Mouse (Mus musculus) liver, postnatal 0 days (tissue): ENCODE results near the gene Gcc1. TPM values are rescaled to one million over a fixed set of nuclear protein-coding genes. Genes with fewer than 3 reads are reported as not detected.

ENCODE experiments used
- ATAC-seq: fragments of 200-750 bp; cut with Nextera tagmentation; 2 replicates; pipeline ENCODE4 v1.8.0; 2017; ENCODE audit warnings: mild to moderate bottlenecking, moderate library complexity
- DNase-seq: peaks from one replicate; pipeline ENCODE4 v3.0.0-alpha.2; 2016
- H3K27ac ChIP-seq: fragments of 300-500 bp; sonication (generic); 2 replicates; pipeline ENCODE4 v1.5.1; 2014; ENCODE audit warnings: antibody characterized with exemption, moderate library complexity, mild to moderate bottlenecking, low read depth
- H3K27me3 ChIP-seq: fragments of 300-500 bp; sonication (generic); 2 replicates; pipeline ENCODE4 v1.6.1; 2014; ENCODE audit warnings: low read length, control low read depth, mixed read lengths; ENCODE audit not compliant: insufficient read depth
- H3K36me3 ChIP-seq: fragments of 300-500 bp; sonication (generic); replicated peaks from 2 replicates; pipeline ENCODE4 v1.6.1; 2014; ENCODE audit warnings: mild to moderate bottlenecking, control low read depth, low read length, moderate library complexity, mixed read lengths; ENCODE audit not compliant: insufficient read depth
- H3K4me1 ChIP-seq: fragments of 300-500 bp; sonication (generic); 2 replicates; pipeline ENCODE4 v1.6.1; 2014; ENCODE audit warnings: antibody characterized with exemption, mild to moderate bottlenecking, control low read depth; ENCODE audit not compliant: insufficient read depth
- H3K4me2 ChIP-seq: fragments of 300-500 bp; sonication (generic); 2 replicates; pipeline ENCODE4 v1.6.1; 2014; ENCODE audit warnings: low read depth, mild to moderate bottlenecking, low read length, moderate library complexity, mixed read lengths
- H3K4me3 ChIP-seq: fragments of 300-500 bp; sonication (generic); 2 replicates; pipeline ENCODE4 v1.5.1; 2014; ENCODE audit warnings: low read depth, low read length
- H3K9ac ChIP-seq: fragments of 300-500 bp; sonication (generic); replicated peaks from 2 replicates; pipeline ENCODE4 v1.6.1; 2014; ENCODE audit warnings: mild to moderate bottlenecking, moderate library complexity
- H3K9me3 ChIP-seq: fragments of 300-500 bp; sonication (generic); 2 replicates; pipeline ENCODE4 v1.6.1; 2016; ENCODE audit warnings: mild to moderate bottlenecking, control low read depth, low read length, mixed read lengths
- CTCF ChIP-seq: sonication (generic); IDR thresholded peaks from 2 replicates; pipeline ENCODE4 v1.5.1; 2016; ENCODE audit warnings: antibody characterized with exemption, low read depth
- EP300 ChIP-seq: IDR thresholded peaks from 2 replicates; pipeline ENCODE4 v1.6.1; 2016; ENCODE audit warnings: antibody characterized with exemption, low read depth, mild to moderate bottlenecking
- WGBS: fragments of 180-500 bp; shearing (Covaris S2); extraction: QIAGEN DNeasy Blood & Tissue Kit; methylation state at CpG from one replicate; pipeline ENCODE4 v1.1.7; 2014; ENCODE audit not compliant: insufficient replicate concordance; 5-methylcytosine and 5-hydroxymethylcytosine counted together
- polyA plus RNA-seq: library from polyadenylated mRNA; unstranded; fragments of >200 nt; fragmentation: Nextera tagmentation; extraction: Ambion mirVana; gene quantifications from 2 replicates; pipeline ENCODE4 v1.2.1, GENCODE M21; 2015

The Gcc1 gene
- polyA plus RNA-seq, 1 experiment from 2014 or later: 2.9 TPM

DNA sequence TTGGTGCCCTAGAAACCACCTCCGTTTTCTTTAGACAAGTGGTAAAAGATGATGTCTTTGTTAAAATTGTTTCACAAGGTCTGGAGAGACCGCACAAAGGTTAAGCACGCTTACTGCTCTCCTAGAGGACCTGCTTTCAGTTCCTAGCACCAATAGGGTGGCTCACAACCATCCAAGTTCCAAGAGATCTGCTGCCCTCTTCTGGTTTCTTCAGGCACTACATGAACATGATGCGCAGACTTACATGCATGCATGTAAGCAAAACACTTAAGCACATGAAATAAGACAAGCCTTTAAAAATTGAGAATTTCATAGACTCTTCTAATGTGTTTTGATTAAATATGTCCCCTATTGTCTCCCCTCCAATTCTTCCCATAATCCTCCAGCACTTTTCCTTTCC lies 28.4 kb downstream of the Gcc1 start:
- Histone ChIP-seq H3K27me3 (peaks cover 30% of the 10 kb centered on the region), H3K4me3 (no peak overlapping the region), H3K27ac (no peak overlapping the region), H3K36me3 (no peaks in the 10 kb centered on the region), H3K9me3 (peaks cover 4% of the 10 kb centered on the region; the same call in 1 of the 2 replicates), H3K4me2 (no peak overlapping the region), H3K4me1 (0 out of 2 replicates have a peak, but pooled peaks cover 3% of the 10 kb centered on the region), H3K9ac (no peak overlapping the region)
- TF ChIP-seq CTCF: peak; percentile 58
- no peak for TF ChIP-seq EP300
- DNase-seq: no peak
- WGBS: 80% methylated on average over 4 of the region's 4 CpGs
- no peak for ATAC-seq

DNA sequence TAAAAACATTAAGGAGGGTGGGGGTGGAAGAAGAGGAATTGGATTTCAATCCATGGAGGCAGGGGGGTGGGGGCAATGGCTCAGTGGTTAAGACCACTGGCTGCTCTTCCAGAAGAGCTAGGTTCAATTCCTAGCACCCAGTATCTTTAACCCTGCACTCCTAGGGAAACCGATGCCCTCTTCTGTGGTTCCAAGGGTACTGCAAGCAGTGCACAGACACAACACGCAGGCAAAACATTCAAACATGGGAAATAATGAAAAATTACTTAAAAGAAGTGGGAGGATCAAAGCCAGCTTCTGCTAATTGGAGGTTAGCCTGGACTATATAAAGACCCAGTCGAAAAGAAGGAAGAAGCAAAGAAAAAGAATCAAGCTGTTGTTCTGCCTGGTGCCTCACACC lies 29.5 kb downstream of the Gcc1 start:
- Histone ChIP-seq H3K4me2 (no peak overlapping the region), H3K27me3 (peaks cover 30% of the 10 kb centered on the region), H3K36me3 (no peaks in the 10 kb centered on the region), H3K9ac (no peak overlapping the region), H3K4me1 (0 out of 2 replicates have a peak, but pooled peaks cover 3% of the 10 kb centered on the region), H3K9me3 (peaks cover 4% of the 10 kb centered on the region; the same call in 1 of the 2 replicates), H3K27ac (no peak overlapping the region), H3K4me3 (no peak overlapping the region)
- DNase-seq: no peak
- ATAC-seq: no peak
- no peak for TF ChIP-seq EP300
- peak; percentile 26; the same call in 1 of the 2 replicates for TF ChIP-seq CTCF
- 83% methylated on average over 3 of the region's 3 CpGs for WGBS

DNA sequence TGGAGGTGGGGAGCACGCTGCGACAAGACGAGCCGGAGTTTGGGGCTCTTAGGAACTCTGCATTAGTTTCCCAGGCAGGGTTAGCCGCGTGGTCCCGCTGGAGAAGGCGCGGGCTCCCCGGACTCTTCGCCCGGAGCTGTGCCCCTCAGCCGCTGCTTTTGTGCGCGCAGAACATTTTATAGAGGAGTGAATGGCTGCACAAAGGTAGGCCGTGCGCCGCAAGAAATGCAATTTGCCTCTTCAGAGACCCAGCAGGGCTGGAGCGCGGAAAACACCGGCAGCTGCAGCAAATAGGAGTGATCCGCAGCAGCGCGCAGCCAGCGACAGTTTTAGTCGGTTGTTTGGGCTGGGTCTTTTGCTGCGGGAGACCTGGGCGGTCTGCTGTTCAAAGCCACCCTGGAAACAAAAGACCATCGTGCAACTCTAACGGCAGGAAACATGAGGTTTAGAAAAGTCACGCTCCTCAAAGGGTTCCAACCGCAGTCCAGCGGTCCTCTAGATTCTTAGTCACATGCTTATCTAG lies 30.4 kb downstream of the Gcc1 start, which contains the start of gene Zfp800:
TSS of gene Zfp800 (minus strand) at position 325 of the 523 bp plus-strand sequence.
- H3K4me3 ChIP-seq: peak within 1 kb of the TSS; percentile 47
- no peak for ATAC-seq
- no peaks in the 10 kb centered on the region for H3K36me3 ChIP-seq
- no peak for TF ChIP-seq CTCF
- no peak for TF ChIP-seq EP300
- H3K9me3 ChIP-seq: peaks cover 4% of the 10 kb centered on the region; the same call in 1 of the 2 replicates
- under 1% methylated on average over 33 of the region's 33 CpGs for WGBS
- H3K27ac ChIP-seq: no peak within 1 kb of the TSS
- 0 out of 2 replicates have a peak, but pooled peaks cover 3% of the 10 kb centered on the region for H3K4me1 ChIP-seq
- H3K4me2 ChIP-seq: peak within 1 kb of the TSS; percentile 73
- no peak for DNase-seq
- H3K9ac ChIP-seq: peak within 1 kb of the TSS; percentile 32; the same call in 1 of the 2 replicates
- H3K27me3 ChIP-seq: peaks cover 30% of the 10 kb centered on the region

DNA sequence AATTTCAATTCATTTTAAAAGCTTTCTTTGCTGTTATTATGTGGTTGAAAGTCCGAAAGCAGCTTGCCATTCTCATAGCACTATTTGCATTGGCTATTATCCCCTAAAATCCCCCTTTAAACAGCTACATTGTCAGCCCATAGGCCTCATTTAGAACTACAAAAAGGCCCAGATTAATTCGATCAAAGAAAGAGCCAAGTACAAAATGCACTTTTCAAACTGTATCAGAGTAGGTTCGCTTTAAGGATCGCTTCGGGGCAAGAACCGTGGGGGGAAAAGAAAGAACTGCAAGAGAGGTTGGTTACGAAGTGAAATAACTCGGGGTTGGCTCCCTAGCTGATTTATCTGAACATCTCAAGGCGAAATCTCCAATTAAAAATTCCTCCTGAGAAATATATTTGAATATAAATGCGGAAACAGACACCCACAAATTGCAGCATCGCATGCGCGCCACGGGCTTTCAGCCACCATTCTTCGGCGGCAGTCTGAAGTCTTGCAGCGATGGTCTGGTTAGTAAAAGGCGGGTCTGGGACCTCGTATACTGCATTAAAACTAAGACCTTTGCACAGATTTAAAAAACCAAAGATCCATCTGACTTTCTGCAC lies 31.2 kb downstream of the Gcc1 start:
- Histone ChIP-seq H3K27ac (no peak overlapping the region), H3K4me1 (0 out of 2 replicates have a peak, but pooled peaks cover 3% of the 10 kb centered on the region), H3K36me3 (no peaks in the 10 kb centered on the region), H3K27me3 (peaks cover 30% of the 10 kb centered on the region), H3K4me2 (peak overlapping the region; percentile 73), H3K9ac (no peak overlapping the region), H3K9me3 (peaks cover 4% of the 10 kb centered on the region; the same call in 1 of the 2 replicates), H3K4me3 (peak overlapping the region; percentile 47)
- no peak for DNase-seq
- ATAC-seq: no peak
- WGBS: 3% methylated on average over 19 of the region's 19 CpGs
- TF ChIP-seq EP300 (no peak), CTCF (no peak)

DNA sequence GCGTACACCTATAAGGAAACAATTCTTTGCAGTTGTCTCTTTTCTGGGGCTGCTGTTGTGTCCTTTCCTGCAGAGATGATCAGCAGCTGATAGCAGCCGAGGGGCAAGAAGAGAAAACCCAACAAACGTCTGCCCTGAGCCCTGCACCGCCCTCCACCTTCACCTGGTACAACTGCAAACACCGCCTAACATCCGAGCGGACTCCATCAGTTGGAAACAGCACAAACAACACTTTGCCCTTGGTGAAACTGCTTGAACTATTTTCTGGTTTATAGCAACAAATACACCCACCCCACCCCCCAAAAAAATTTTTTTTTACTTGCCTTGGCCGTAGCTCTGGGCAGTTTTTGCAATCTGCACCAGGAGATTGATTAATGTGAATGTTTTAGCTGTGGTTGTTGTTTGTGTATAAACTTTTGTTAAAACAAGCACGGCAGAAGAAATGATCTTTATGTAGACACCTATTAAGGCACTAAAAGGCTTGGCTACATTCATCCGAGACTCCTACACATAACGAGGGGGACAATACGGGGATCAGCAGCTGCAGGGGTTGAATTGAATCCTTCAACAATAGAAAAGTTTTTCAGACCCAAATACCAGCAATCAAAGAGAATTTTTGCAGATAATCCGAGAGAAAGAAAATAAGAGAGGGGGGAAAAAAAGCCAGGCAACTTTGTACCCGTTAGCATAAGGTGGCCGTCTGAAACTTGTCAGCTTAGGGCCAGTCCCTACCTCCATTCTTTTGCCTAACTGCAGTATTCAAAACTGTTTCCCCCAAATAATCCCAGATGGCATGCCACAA lies 31.9 kb downstream of the Gcc1 start:
- Histone ChIP-seq H3K36me3 (no peaks in the 10 kb centered on the region), H3K4me3 (no peak overlapping the region), H3K4me2 (no peak overlapping the region), H3K4me1 (0 out of 2 replicates have a peak, but pooled peaks cover 3% of the 10 kb centered on the region), H3K27me3 (peaks cover 30% of the 10 kb centered on the region), H3K9me3 (peaks cover 4% of the 10 kb centered on the region; the same call in 1 of the 2 replicates), H3K9ac (no peak overlapping the region), H3K27ac (no peak overlapping the region)
- TF ChIP-seq EP300: no peak
- no peak for TF ChIP-seq CTCF
- DNase-seq: no peak
- ATAC-seq: no peak
- whole genome bisulfite sequencing: 45% methylated on average over 15 of the region's 15 CpGs

DNA sequence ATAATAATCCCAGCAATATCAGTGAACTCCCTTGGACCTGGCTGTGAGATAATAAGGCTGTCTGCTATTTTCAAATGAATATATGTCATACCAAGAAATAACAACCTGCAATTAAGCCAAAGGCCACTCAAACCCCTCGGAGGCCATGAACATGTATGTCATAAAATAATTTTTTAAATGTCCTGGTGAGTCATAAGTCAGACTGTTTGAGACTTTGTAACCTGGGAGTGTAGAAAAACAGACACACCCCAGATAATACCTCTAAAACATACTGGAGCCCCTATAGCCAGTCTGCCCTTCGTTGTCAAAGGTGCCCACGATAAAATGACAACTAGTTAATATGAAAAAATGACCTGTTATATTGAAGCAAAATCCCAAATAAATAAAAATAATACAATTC lies 39.2 kb downstream of the Gcc1 start:
- no peak for DNase-seq
- no peak for ATAC-seq
- no peak overlapping the region for H3K9ac ChIP-seq
- no peaks in the 10 kb centered on the region for H3K9me3 ChIP-seq
- no peaks in the 10 kb centered on the region for H3K4me1 ChIP-seq
- 75% methylated on average over 3 of the region's 3 CpGs for WGBS
- TF ChIP-seq CTCF (no peak), EP300 (no peak)
- no peak overlapping the region for H3K4me2 ChIP-seq
- no peaks in the 10 kb centered on the region for H3K36me3 ChIP-seq
- H3K4me3 ChIP-seq: no peak overlapping the region
- no peak overlapping the region for H3K27ac ChIP-seq
- H3K27me3 ChIP-seq: no peaks in the 10 kb centered on the region
